Mouse (Mus musculus): ENCODE measurements at regions not wholly inside any gene's neighbourhood (a gene's known extent, or its start where the extent isn't known, plus 50 kb on each side); places are given as distances from the start of the nearest gene placed in this dataset.

GRCm38 (mm10) chr1:186572651-186573050 is 133.1 kb downstream of the Tgfb2 start:
- H3K4me2 ChIP-seq (replicated peaks): no peak overlapping the region
- no peaks in the 10 kb centered on the region for H3K4me1 ChIP-seq
- H3K27ac ChIP-seq (replicated peaks): no peak overlapping the region
- H3K9ac ChIP-seq: no peak overlapping the region
- 91% methylated on average over 8 of the region's 8 CpGs for WGBS
- no peaks in the 10 kb centered on the region for H3K36me3 ChIP-seq
- ATAC-seq (ENCODE audit: insufficient number of reproducible peaks, low FRiP score, low TSS enrichment, low read depth): no peak
- H3K27me3 ChIP-seq: no peaks in the 10 kb centered on the region
- H3K4me3 ChIP-seq (replicated peaks): no peak overlapping the region
- no peaks in the 10 kb centered on the region for H3K9me3 ChIP-seq (replicated peaks)

DNA sequence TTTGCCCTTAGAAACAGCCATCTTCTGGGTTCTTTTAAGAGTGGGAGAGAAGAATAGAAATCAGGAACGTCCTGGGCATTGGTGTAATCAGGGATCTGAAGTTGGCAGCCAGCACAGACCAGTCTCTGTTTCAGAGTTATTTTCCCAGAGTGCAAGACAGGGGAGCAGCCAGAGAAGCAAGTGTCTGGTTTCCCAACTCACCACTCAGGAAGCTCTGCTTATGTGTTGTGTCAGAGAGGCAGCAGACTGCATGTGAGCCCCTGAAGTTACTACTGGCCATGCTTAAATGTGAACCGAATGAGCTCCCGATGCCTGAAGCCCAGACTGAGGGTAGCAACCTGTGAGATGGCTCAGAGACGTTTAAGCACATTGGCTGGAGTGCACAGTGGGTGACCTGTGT is 133.7 kb downstream of the Tgfb2 start:
- WGBS: 55% methylated on average over 4 of the region's 4 CpGs
- ATAC-seq (ENCODE audit: insufficient number of reproducible peaks, low FRiP score, low TSS enrichment, low read depth): no peak
- H3K27ac ChIP-seq (replicated peaks): no peak overlapping the region
- no peak overlapping the region for H3K9ac ChIP-seq
- no peaks in the 10 kb centered on the region for H3K36me3 ChIP-seq
- no peak overlapping the region for H3K4me3 ChIP-seq (replicated peaks)
- H3K4me2 ChIP-seq (replicated peaks): no peak overlapping the region
- H3K9me3 ChIP-seq (replicated peaks): no peaks in the 10 kb centered on the region
- peaks cover 4% of the 10 kb centered on the region for H3K4me1 ChIP-seq
- no peaks in the 10 kb centered on the region for H3K27me3 ChIP-seq

DNA sequence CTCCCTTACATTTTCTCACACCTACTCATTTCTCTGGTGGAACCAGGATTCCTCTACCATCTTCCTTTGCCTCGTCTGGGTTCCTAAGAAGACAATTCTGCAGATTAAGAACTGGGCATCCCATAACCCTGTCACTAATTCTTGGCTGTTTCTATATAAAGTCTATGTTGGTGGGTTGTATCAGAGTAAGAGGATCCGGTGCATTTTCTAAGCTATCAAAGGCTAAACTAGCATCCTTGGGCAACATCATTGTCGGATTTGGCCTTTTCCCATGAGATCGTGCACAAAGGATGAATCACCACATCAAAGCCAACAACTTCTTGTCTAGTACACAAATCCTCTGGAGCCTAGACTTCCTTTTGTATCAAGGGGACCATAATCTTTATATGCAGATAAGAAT is 137.3 kb downstream of the Tgfb2 start:
- H3K4me2 ChIP-seq (replicated peaks): no peak overlapping the region
- WGBS: 69% methylated on average over 4 of the region's 4 CpGs
- peaks cover 12% of the 10 kb centered on the region for H3K4me1 ChIP-seq
- H3K36me3 ChIP-seq: no peaks in the 10 kb centered on the region
- no peaks in the 10 kb centered on the region for H3K27me3 ChIP-seq
- H3K9ac ChIP-seq: no peak overlapping the region
- no peak overlapping the region for H3K27ac ChIP-seq (replicated peaks)
- no peak for ATAC-seq (ENCODE audit: insufficient number of reproducible peaks, low FRiP score, low TSS enrichment, low read depth)
- H3K4me3 ChIP-seq (replicated peaks): no peak overlapping the region
- H3K9me3 ChIP-seq (replicated peaks): no peaks in the 10 kb centered on the region

DNA sequence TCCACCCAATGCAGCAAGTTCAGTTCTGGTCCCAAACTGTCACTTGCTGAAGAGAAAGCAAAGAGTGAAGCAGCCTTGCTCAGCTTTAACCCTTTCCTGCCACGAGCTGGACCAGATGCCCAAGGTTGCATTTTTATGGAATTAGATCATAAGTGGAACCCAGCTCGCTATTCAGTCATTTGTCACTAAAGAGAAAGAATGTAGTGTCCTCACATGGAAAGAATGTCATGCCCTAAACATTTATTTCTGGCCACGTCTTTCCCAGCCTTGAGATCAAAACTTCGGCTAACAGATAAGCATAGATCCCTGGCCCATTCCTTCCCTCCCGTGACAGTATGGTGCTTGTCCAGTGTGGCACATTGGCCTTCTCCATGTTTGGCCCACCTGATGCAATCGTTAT is 137.7 kb downstream of the Tgfb2 start:
- no peak overlapping the region for H3K4me3 ChIP-seq (replicated peaks)
- H3K9me3 ChIP-seq (replicated peaks): no peaks in the 10 kb centered on the region
- H3K4me2 ChIP-seq (replicated peaks): no peak overlapping the region
- no peak for ATAC-seq (ENCODE audit: insufficient number of reproducible peaks, low FRiP score, low TSS enrichment, low read depth)
- H3K36me3 ChIP-seq: no peaks in the 10 kb centered on the region
- H3K27me3 ChIP-seq: no peaks in the 10 kb centered on the region
- H3K4me1 ChIP-seq: peaks cover 12% of the 10 kb centered on the region
- no peak overlapping the region for H3K27ac ChIP-seq (replicated peaks)
- no peak overlapping the region for H3K9ac ChIP-seq
- 60% methylated on average over 6 of the region's 6 CpGs for WGBS

GRCm38 (mm10) chr1:186567136-186567826 is 138.5 kb downstream of the Tgfb2 start:
- peaks cover 12% of the 10 kb centered on the region for H3K4me1 ChIP-seq
- 0 out of 2 replicates have a peak, but pooled peaks have one; percentile 19 for ATAC-seq (ENCODE audit: insufficient number of reproducible peaks, low FRiP score, low TSS enrichment, low read depth)
- H3K9ac ChIP-seq: no peak overlapping the region
- peak overlapping the region; percentile 40 for H3K4me2 ChIP-seq (replicated peaks)
- 0 out of 2 replicates have a peak overlapping the region, but pooled peaks have one; percentile 39 for H3K27ac ChIP-seq (replicated peaks)
- H3K4me3 ChIP-seq (replicated peaks): peak overlapping the region; percentile 11
- no peaks in the 10 kb centered on the region for H3K36me3 ChIP-seq
- H3K9me3 ChIP-seq (replicated peaks): no peaks in the 10 kb centered on the region
- no peaks in the 10 kb centered on the region for H3K27me3 ChIP-seq
- WGBS: 13% methylated on average over 15 of the region's 15 CpGs

DNA sequence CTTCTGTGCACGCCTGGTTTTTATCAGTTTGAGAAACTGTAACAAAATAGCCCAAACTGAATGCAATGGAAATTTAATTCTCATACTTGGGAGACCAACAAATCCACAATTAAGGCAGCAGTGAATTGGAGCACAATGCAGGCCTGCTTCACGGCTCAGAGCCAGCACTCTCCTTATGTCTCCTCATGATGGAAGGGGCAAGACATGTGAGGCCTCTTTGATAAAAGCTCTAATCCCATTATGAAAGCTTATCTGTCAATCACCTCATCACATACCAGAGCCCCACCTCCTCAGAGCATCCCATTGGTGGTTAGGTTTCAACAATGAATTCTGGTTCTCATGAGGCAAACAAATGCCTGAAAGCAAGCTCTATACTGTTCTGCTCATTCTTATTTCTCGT is 143.8 kb downstream of the Tgfb2 start:
- Histone ChIP-seq H3K27me3 (no peaks in the 10 kb centered on the region), H3K9me3 (replicated peaks) (no peaks in the 10 kb centered on the region), H3K9ac (no peak overlapping the region), H3K4me3 (replicated peaks) (no peak overlapping the region), H3K4me1 (peaks cover 7% of the 10 kb centered on the region), H3K4me2 (replicated peaks) (no peak overlapping the region), H3K27ac (replicated peaks) (no peak overlapping the region), H3K36me3 (no peaks in the 10 kb centered on the region)
- ATAC-seq (ENCODE audit: insufficient number of reproducible peaks, low FRiP score, low TSS enrichment, low read depth): no peak
- 57% methylated on average over 3 of the region's 3 CpGs for WGBS

GRCm38 (mm10) chr1:186555441-186555975 is 150.3 kb downstream of the Tgfb2 start:
- Histone ChIP-seq H3K9ac (no peak overlapping the region), H3K4me2 (replicated peaks) (no peak overlapping the region), H3K4me1 (no peaks in the 10 kb centered on the region; the same call in 1 of the 2 replicates), H3K36me3 (no peaks in the 10 kb centered on the region), H3K27me3 (no peaks in the 10 kb centered on the region), H3K9me3 (replicated peaks) (no peaks in the 10 kb centered on the region), H3K27ac (replicated peaks) (no peak overlapping the region), H3K4me3 (replicated peaks) (no peak overlapping the region)
- 53% methylated on average over 6 of the region's 6 CpGs for WGBS
- no peak for ATAC-seq (ENCODE audit: insufficient number of reproducible peaks, low FRiP score, low TSS enrichment, low read depth)

DNA sequence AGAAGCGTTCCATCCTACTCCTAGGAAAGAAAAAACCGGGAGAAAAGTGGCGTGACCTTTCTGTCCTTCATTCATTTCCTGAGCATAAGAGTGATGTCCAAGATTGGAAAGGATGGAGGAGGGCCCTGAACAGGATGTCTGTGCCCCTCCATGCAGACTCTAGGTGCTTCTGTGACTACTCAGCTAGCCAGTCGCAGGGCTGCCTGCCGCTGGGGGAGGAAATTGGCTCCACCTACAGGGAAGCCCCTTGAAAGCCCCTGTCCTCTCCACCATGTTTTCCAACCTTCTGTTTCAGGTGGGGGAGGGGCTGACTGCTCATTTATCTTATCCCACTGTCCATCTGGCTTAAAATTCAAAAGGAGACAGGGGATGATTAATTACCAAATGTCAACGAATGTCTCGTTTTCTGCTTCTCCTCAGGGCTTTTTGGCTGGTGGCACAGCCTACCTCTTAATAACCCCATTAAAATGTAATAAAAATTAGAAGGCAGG is 151.2 kb downstream of the Tgfb2 start:
- Histone ChIP-seq H3K9me3 (replicated peaks) (no peaks in the 10 kb centered on the region), H3K4me1 (no peaks in the 10 kb centered on the region; the same call in 1 of the 2 replicates), H3K27ac (replicated peaks) (no peak overlapping the region), H3K9ac (no peak overlapping the region), H3K4me3 (replicated peaks) (no peak overlapping the region), H3K27me3 (no peaks in the 10 kb centered on the region), H3K4me2 (replicated peaks) (no peak overlapping the region), H3K36me3 (no peaks in the 10 kb centered on the region)
- 70% methylated on average over 7 of the region's 7 CpGs for WGBS
- no peak for ATAC-seq (ENCODE audit: insufficient number of reproducible peaks, low FRiP score, low TSS enrichment, low read depth)

- Histone ChIP-seq H3K27me3 (no peaks in the 10 kb centered on the region), H3K9ac (no peak overlapping the region), H3K36me3 (no peaks in the 10 kb centered on the region), H3K4me2 (replicated peaks) (no peak overlapping the region), H3K4me3 (replicated peaks) (no peak overlapping the region), H3K27ac (replicated peaks) (no peak overlapping the region), H3K4me1 (no peaks in the 10 kb centered on the region), H3K9me3 (replicated peaks) (no peaks in the 10 kb centered on the region)
- 74% methylated on average over 7 of the region's 7 CpGs for WGBS
- no peak for ATAC-seq (ENCODE audit: insufficient number of reproducible peaks, low FRiP score, low TSS enrichment, low read depth)
Measured at GRCm38 (mm10) chr1:186552689-186553088, 153.1 kb downstream of the Tgfb2 start.

- no peak for ATAC-seq (ENCODE audit: insufficient number of reproducible peaks, low FRiP score, low TSS enrichment, low read depth)
- Histone ChIP-seq H3K4me1 (peaks cover 4% of the 10 kb centered on the region; the same call in 1 of the 2 replicates), H3K9ac (no peak overlapping the region), H3K36me3 (no peaks in the 10 kb centered on the region), H3K4me2 (replicated peaks) (no peak overlapping the region), H3K27me3 (no peaks in the 10 kb centered on the region), H3K4me3 (replicated peaks) (no peak overlapping the region), H3K9me3 (replicated peaks) (no peaks in the 10 kb centered on the region), H3K27ac (replicated peaks) (no peak overlapping the region)
- 85% methylated on average over 7 of the region's 7 CpGs for WGBS
Measured at GRCm38 (mm10) chr1:186550265-186550885, 155.4 kb downstream of the Tgfb2 start.

DNA sequence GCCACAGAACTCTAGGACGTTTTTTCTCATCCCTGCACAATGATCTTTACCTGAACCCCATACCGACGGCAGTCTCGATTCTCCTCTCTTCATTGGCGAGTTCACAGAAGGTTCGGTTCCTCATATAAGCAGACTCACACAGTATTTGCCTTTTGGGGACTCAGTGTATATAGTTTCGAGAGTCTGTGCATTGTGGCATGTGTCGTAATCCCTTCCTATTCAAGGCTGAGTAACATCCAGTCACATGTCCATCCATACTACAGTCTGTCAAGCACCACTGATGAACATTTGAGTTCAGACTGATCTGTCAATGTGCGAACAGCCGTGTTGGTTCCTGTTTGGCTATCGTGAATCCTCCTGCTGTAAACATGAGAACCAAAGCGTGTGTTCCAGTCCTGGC is 156.6 kb downstream of the Tgfb2 start:
- no peak overlapping the region for H3K9ac ChIP-seq
- no peaks in the 10 kb centered on the region for H3K9me3 ChIP-seq (replicated peaks)
- 89% methylated on average over 12 of the region's 12 CpGs for WGBS
- no peak for ATAC-seq (ENCODE audit: insufficient number of reproducible peaks, low FRiP score, low TSS enrichment, low read depth)
- peaks cover 4% of the 10 kb centered on the region; the same call in 1 of the 2 replicates for H3K4me1 ChIP-seq
- H3K27ac ChIP-seq (replicated peaks): no peak overlapping the region
- H3K4me3 ChIP-seq (replicated peaks): no peak overlapping the region
- no peak overlapping the region for H3K4me2 ChIP-seq (replicated peaks)
- no peaks in the 10 kb centered on the region for H3K36me3 ChIP-seq
- no peaks in the 10 kb centered on the region for H3K27me3 ChIP-seq
